Mouse (Mus musculus) erythroblast, adult 5-6 weeks (primary cell): Measurements from ENCODE around the gene Sgsm1. TPM values are rescaled to one million over a fixed set of nuclear protein-coding genes. Genes with fewer than 3 reads are reported as not detected.
"Not testable (repeated sequence)": the region's sequence is repeated elsewhere in the genome, so short reads cannot be mapped to it uniquely, and the experiment has no call there.

ENCODE experiments used
- ATAC-seq: replicated peaks from 2 replicates; pipeline ENCODE4 v1.8.0; 2016; ENCODE audit warnings: moderate number of reproducible peaks, mild to moderate bottlenecking, moderate TSS enrichment, inconsistent platforms; ENCODE audit not compliant: poor library complexity, low FRiP score, severe bottlenecking
- total RNA-seq, 2 experiments: library from RNA; stranded (forward) in 1 of 2; stranded (reverse) in 1 of 2; fragments of 150-400 nt in 1 of 2; fragments of 200-764, 138-1000 nt in 1 of 2; gene quantifications; 2 replicates each; pipeline versions ENCODE4 v1.2.3 to v1.2.4; 2015 to 2017; ENCODE audit warnings: low replicate concordance in 2 of 2

Gene Sgsm1
- total RNA-seq (2015; ENCODE audit: low replicate concordance): not detected in 2 replicates
- total RNA-seq (2017; ENCODE audit: low replicate concordance): not detected in 2 replicates

GRCm38 (mm10) chr5:113310377-113311003, at the start of gene Sgsm1:
Gene Sgsm1 (minus strand): TSS chr5:113310786.
- ATAC-seq: no peak

- no peak for ATAC-seq
Measured at GRCm38 (mm10) chr5:113358833-113359232, 48.2 kb upstream of the Sgsm1 start.

GRCm38 (mm10) chr5:113357656-113358055, 47.1 kb upstream of the Sgsm1 start:
- ATAC-seq: no peak

GRCm38 (mm10) chr5:113357186-113357585, 46.6 kb upstream of the Sgsm1 start, which contains the start of gene Aym1:
Gene Aym1 (plus strand): TSS chr5:113357294.
- no peak for ATAC-seq

- ATAC-seq: no peak
Measured at GRCm38 (mm10) chr5:113354311-113354710, 43.7 kb upstream of the Sgsm1 start.

GRCm38 (mm10) chr5:113352636-113353035, 42.0 kb upstream of the Sgsm1 start:
- ATAC-seq: no peak

- no peak for ATAC-seq
Measured at GRCm38 (mm10) chr5:113351768-113352167, 41.2 kb upstream of the Sgsm1 start.

- ATAC-seq: no peak
Measured at GRCm38 (mm10) chr5:113349810-113350209, 39.2 kb upstream of the Sgsm1 start.

- no peak for ATAC-seq
Measured at GRCm38 (mm10) chr5:113349226-113349625, 38.6 kb upstream of the Sgsm1 start.

GRCm38 (mm10) chr5:113348597-113348996, 38.0 kb upstream of the Sgsm1 start:
- no peak for ATAC-seq

- no peak for ATAC-seq
Measured at GRCm38 (mm10) chr5:113347593-113347992, 37.0 kb upstream of the Sgsm1 start.

GRCm38 (mm10) chr5:113346651-113347050, 36.1 kb upstream of the Sgsm1 start:
- not testable (repeated sequence) for ATAC-seq

- no peak for ATAC-seq
Measured at GRCm38 (mm10) chr5:113345781-113346180, 35.2 kb upstream of the Sgsm1 start.

- ATAC-seq: no peak
Measured at GRCm38 (mm10) chr5:113344635-113345386, 34.2 kb upstream of the Sgsm1 start.

GRCm38 (mm10) chr5:113336281-113336680, 25.7 kb upstream of the Sgsm1 start:
- no peak for ATAC-seq

- no peak for ATAC-seq
Measured at GRCm38 (mm10) chr5:113335732-113336131, 25.1 kb upstream of the Sgsm1 start.

- no peak for ATAC-seq
Measured at GRCm38 (mm10) chr5:113334621-113335530, 24.3 kb upstream of the Sgsm1 start.

GRCm38 (mm10) chr5:113332899-113333298, 22.3 kb upstream of the Sgsm1 start:
- ATAC-seq: no peak

GRCm38 (mm10) chr5:113332239-113332638, 21.7 kb upstream of the Sgsm1 start:
- no peak for ATAC-seq

GRCm38 (mm10) chr5:113330202-113330601, 19.6 kb upstream of the Sgsm1 start:
- no peak for ATAC-seq
